Mouse (Mus musculus): ENCODE results near the gene Angel2.
"Not testable (repeated sequence)": the region's sequence is repeated elsewhere in the genome, so short reads cannot be mapped to it uniquely, and the experiment has no call there.

Angel2 gene

DNA sequence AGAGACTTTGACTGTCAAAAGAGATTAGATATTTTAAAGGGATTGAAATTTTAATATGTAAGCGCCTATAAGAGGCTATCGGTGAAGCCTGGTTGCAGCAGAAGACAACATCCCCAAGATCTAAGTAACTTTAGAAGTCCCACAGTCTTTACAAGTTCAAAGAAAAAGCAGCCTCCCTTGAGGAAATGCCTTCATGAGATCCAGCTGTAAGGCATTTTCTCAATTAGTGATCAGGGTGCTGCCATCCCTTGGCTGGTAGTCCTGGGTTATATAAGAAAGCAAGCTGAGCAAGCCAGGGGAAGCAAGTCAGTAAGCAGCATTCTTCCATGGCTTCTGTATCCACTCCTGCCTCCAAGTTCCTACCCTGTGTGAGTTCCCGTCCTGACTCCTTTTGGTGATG is at the start of gene Angel2:
Angel2 (plus strand) TSS at position 301 of the 400 bp plus-strand sequence.
- DNase-seq, result not testable (repeated sequence)

DNA sequence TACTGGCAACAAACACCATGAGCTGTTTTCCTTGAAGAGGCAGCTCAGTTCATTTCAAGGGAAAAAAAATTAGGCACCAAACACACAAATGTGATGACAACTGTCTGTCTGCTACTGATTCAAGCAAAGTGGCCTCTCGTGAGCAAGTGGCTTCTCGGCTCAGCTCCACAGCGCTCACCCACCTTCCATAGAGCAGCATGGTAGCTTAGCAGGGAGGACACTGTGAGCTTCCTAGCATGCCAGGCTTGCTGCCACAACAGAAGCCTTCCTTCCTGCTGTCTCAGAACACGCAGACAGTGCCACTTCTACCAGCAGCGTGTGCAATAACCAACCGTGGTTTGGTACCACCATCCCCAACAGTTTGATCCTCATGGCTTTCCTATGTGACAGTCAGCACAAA is 49.2 kb upstream of the Angel2 start:
- DNase-seq, result no peak

DNA sequence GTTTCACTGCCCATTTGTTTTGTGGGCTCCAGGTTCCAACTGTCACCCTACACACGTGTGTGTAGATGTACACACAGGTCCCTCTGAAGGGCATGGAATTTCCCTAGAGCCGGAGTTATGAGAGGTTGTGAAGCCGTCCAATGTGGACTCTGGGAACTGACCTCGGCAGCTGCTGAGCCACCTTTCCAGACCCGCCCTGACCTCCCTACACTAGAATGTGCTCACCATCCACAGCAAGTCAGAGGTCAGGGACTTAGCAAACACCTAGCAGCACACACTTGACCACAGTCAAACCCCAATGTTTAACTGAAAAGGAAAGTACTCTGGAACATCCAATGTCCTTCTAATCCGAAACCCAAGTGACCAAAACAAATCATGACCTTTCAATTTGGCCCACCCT is 44.3 kb upstream of the Angel2 start:
- no peak for DNase-seq

DNA sequence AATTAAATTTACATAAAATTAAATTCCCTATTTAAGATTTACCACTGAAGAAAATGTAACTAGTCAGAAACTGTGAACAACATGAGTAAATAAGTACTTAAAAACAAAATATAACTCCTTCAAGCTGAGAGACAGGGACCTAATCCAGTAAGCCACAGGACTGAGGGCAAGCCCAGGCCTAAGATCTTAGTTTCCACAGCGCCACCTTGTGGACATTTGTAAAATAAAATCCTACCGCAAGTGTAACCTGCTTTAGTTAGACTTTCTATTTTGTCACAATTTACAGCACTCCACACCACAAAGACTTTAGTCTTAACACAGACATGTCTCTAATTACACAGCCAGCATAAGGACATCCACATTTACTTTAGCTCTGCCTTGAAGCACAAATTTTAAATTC is 43.5 kb upstream of the Angel2 start:
- peak; percentile 13 for DNase-seq

DNA sequence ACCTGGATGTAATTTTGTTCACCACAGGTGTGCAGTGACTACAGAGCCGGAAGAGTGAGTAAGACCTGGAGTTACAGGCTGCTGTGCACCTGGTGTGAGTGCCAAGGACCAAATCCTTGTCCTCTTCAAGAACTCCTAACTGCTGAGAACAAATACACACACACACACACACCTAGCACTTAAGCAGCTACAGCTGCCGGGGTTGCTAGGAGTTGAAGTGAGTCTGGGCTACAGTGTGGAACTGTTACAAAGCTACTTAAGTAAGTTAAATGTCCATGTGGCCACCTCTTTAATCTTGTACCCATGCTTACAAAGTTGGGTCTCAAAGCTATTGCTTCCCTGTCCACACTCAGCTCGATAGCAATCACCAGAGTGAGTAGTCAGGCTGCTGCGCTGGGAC is 38.9 kb upstream of the Angel2 start:
- DNase-seq, result no peak

DNA sequence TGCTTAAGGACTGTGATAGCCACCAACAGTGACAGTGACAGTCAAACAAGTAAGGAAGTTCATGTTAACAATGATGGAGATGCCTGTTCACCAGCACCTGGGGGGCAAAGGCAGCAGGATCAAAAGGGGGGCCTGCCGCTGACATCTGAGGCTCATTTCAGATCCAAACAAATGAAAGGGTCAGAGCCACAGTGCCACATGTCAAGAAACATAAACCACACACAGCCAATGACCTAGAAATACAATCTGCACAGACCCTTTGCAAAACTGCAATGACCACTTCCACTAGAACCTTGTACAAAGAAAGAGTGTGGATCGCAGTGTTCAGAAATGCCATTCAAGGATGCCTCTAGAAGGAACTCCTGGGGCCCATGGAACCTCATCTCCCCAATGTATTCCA is 36.9 kb upstream of the Angel2 start:
- DNase-seq, result no peak

DNA sequence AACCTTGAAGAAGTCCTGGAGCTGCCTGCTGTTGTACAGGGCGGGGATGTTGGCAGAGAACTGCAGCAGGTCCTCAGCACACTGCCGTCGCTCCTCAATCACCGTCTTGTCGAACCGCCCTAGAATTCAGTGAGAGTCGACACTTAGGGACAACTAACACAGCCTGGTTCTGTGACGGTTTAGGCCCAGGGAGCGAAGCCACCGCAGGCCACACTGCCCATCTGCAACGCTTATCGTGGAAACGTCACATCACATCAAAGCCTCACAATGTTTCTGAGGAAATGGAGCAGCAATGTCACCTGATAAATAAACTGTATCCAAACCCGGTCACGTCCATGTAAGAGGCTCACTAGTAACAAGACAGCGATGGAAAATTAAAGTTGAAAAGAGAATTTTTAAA is 36.3 kb upstream of the Angel2 start:
- no peak for DNase-seq

DNA sequence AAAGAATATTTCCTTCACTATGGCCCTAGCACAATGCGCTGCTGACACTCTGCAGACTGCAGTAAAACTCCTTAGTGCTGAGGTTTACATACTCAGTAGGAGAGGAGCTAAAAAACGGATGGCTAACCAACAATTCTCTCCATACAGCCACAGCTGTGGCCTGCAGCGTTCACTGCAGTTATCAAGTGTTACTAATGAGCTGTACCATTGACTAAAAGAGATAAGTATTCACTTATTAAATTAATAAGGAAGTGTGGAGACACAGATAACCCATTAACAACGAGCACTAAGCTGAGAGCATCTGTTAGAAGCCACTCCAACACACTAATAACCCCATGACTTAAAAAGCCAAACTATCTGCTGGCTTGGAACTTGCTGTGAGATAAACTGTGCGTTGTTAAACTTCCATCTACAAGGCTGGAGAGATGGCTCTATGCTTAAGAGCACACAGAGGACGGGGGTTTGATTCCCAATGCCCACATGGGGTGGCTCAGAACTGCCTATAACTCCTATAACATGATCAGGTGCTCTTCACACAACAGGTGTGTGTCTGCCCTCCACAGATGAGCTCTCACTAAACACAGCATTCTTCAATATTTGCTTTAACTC is 31.2 kb upstream of the Angel2 start:
- DNase-seq, result no peak

DNA sequence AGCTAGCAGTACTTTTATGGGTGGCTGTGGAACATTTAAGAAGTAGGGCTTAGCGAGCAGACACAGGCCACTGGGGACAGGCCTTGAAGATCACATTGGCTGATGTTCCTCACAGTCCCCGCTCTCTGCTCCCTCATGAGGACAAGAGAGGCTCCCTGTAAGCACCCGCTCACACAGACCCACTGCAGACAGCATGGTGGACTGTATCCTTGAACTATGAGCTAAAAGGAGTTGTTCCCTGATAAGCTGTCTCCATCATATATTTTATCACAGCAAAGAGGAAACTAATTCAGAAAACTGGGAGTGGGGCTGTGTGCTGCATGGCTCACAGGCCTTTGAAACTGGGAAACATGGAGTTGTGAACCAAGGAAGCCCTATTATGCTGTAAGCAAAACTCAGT is 26.7 kb upstream of the Angel2 start:
- DNase-seq, result no peak

DNA sequence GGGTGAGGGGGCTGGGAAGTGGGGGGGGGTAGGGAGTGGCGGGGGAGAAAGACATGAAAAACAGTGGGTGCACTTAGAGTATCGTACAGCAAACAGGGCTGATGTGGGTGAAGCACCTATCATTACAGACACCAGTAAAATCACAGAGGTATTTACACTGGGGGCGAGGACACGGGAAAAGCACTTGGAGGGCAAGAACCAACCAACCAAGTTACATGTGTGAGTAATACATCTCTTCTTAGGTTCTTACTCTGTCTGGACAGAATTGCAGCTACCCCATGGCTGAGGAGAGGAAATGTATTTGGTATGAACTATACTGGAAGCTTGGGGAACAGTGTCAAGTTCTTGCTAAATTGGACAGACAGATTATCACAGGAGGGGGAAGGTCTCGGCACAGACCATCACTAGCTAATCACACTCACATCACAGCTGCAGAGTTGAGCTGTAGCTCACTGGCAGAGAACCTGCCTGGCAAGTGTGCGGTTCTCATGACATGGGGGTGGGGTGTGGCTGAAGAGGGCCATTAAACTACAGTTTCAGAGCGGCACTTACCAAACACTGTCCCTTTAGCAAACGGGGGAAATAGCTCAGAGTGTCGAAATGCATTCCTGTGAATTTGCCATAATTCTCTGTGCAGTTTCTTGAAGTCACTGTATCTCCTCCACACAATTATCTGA is 25.9 kb upstream of the Angel2 start:
- DNase-seq, result no peak

DNA sequence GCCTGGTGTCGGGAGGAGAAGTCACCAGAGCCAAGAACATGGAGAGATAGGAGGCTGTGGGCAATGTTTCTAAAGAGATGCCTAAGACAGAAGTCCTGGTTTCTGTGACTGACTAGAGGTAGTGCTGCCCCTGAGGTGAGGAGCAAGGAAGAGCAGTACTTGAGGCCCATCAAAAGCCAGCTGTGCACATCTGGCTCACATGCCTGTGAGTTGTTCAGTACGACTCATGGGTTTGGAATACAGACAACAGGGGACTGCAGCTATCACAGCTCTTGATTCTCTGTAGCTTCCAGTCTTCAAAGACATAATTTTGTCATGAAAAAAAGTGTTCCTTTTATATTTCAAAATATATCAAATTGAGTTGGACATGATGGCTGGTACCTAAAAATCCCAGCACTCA is 23.8 kb upstream of the Angel2 start:
- DNase-seq, result no peak

DNA sequence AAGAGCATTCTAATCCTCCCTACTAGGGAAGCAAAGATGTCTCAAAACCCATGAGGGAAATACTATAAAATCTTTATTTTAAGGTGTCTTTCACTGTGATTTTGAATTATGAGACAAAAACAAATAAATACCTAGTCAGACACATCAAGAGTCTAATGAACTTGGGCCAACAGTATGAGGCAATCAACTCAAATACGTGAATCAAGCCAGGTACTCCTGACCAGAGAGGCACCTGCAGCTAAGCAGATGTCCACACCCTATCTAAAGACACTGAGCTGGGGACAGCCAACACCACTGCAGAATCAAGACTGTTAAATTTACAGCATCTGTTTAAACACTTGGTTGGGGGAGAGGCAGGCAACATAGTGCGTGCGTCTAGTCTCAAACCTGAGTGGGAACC is 20.8 kb upstream of the Angel2 start:
- DNase-seq, result no peak

DNA sequence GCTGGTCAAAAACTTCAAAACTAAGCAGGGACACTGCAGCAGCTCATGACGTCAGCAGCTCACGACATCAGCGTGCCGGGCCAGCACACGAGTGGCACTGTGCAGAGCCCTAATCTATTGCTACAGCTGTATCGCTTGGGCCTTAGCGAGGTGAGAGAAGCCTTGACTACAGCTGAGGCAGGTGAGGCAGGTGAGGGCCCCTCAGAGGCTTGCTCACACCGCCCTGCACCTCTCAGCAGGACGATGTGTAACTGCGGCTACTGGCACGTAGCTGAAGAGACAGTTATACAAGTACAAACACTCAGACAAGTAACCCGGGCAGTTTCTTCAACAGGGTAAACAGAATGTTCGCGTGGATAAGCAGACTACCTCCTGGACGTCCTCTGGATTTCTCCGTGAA is 20.2 kb upstream of the Angel2 start:
- no peak for DNase-seq

DNA sequence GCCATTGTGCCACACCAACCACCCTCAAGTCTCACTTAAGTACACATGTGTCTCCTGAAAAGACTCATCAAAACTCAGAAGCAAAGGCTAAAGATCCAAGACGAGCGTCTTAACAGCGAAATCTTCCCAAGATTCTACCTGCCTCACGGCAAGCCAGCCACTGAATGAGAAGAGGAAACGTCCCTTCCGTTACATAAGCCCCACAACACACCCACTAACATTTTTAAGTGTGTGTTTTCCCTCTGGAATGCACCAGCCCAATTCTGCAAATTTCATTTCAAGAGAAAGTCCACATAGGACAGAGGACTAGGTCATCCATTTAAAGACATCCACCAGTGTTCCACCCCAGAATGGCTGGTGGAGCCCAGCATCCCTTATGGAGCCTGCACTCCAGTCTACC is 14.1 kb upstream of the Angel2 start:
- no peak for DNase-seq

DNA sequence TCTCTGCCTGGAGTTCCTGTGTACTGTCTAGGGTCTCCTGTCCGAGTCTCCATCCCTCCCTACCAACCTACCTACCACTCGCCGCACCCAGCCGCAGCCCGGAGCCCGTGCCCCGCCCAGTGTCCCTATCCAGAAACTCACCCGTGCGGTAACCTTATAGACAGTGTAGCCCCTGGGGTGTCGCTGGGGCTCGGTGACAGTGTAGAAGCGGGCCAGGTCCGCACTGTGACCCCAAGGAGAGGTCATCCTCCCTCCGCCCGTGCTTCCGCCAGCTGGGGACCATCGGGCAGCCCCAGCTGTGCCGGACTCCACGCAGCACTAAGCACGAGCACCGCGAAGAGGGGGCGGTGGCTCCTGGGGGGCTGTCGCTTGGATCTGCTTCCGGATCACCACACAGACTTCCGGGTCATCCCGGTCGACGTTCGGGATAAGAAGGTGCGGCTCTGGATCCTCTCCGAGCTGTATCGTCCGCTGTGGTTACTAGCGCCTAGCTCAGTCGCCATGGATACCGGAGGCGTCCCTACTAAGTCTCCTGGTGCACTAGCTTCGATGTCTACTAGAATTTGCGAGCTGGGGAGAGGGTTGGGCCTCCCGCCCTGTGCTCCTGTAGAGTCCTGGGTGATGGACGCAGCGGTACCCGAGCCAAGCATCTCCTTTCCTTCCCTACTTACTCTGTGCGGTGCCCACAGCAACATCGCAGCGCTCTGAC is 13.3 kb upstream of the Angel2 start, which contains the start of gene Rps6kc1:
Rps6kc1 (minus strand) TSS at position 356 of the 709 bp plus-strand sequence.
- DNase-seq, result peak; percentile 84

DNA sequence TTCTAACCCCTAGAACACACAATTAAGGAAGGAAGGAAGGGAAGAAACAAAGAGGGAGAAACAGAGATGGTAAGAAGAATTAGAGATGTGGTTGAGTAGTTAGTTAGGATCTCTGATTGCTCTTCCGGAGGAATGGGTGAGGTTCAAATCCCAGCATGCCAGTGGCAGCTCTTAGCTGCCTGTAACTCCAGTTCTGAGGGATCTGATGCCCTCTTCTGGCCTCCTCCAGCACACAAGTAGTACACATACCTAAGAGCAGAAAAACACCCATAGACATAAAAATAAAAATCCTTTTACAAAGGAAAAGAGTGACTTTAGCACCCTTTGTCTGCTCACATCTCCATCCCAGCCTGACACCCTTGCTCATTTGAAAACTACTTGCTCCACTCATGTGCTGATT is 12.3 kb upstream of the Angel2 start:
- no peak for DNase-seq

DNA sequence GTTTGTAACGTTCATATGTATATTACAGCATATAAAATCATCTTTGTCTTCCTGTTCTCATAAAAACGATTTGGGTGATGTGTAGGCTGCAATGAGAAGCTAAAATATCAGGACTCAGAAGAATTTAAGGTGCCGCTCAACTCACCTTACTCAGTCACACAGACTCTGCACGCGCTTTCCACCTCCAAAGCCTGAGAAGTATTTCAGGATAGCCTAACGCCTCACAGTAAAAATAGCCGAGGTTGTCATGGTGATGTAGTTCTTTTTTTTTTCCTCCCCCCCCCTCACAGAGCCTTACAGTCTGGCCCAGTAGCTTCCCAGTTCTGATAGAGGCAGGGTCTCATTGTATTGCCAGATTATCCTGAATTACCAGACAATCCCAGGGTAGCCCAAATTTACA is 6.0 kb upstream of the Angel2 start:
- DNase-seq, result no peak

DNA sequence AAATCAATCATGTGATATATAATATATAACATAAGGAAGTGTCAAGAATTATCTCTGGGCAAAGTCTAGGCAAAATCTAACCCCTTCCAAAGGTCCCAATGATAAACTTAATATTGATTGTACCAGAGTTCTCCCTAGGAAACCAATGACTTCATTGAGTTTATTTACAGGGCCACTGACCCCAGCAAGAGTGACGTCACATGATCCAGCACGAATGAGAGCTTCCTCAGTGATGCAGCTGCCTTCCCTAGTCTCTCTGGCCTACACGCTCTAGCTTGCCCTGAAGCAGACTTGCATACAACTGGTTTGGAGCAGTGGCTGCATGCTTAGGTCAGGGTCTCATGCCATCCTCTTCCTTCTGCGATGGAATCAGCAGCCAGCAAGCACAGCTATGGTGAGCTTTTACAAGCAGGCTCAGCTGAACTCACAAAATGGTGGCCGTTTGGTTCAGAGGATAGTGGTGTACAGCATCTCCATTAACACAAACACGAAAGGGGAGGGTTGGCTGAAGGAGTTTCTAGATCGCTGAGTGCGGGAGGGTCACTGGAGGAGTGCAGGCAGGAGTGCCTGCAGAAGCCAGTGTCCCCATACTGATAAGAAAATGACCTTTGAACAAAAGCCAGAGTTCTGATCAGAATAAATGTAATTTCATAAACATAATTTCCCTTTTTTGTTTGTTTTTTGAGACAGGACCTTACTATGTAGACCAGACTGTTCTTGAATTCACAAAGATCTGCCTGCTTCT is 5.0 kb upstream of the Angel2 start:
- no peak for DNase-seq

DNA sequence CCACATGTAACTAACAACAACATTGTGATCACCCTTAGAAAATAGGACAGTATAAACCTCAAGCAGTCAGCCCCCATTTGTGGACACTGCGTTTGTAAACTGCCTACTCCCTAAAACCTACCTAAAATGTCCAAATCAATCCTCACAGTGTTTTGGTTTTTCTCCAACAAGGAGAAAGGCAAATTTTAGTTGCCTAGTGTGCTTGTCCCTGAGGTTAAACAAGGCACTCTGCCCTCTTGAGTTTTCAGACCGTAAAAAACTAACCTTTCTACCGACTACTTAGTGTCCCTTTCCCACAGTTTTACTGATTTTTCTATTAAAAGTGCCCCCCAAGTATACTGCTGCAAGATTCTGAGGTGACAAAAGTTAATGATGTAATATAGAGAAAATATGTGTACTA is 2.4 kb downstream of the Angel2 start:
- no peak for DNase-seq

DNA sequence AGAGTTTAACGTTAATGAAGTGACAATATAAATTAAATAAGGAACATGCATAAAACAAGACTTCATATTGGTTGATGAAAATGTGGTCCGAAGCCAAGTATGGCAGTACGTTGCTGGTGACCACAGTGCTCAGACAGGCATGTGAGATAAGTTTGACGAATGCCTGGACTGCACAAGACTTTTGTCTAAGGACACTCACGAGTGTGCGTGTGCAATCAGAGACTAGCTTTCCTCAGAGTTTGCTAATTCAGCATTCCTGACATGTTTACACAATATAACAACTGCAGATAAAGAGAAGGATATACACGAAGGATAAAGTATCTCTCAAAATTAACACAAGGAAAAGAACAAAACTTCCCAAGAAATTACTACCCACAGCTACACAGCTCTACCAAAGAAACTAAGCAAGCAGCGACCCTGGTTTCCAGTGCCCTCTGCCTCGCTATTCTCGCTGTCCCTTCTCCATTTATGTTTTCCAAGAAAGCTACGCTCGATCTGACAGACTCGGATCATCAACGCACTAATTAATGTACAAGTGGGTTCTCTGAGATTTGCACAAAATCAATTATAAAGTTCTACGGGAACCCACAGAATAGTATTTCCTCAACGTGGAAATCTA is 2.9 kb downstream of the Angel2 start:
- peak; percentile 36 for DNase-seq

DNA sequence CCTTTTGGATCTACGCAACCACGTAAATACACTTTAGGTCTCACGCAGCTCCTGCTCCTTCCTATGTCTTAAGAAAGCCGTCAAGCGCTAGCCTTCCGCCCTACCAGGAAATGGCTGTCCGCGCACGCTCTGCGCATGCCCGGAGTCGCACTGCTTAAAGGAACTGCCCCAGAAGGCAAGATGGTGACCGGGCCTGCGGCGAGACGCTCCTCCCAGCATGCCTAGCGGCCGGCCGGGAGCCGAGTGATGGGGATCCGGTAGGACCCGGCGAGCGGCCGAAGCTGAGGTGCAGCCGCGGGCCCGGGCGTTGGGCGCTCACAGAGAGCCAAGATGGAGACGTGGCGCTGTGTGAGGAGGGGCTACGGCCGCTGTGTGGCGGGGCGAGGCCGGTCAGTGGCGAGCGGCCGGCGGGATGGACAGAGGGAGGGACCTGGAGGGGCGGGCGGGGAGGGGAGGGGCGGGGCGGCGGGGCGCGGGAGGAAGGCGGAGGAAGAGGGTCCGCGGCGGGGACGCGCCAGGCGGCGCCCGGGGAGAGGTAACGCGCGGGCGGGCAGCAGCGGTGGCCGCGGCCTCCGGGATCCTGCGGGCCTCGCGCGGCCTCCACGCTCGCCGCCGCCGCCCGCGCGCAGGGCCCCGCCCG is 3.6 kb downstream of the Angel2 start:
- peak; percentile 98 for DNase-seq

DNA sequence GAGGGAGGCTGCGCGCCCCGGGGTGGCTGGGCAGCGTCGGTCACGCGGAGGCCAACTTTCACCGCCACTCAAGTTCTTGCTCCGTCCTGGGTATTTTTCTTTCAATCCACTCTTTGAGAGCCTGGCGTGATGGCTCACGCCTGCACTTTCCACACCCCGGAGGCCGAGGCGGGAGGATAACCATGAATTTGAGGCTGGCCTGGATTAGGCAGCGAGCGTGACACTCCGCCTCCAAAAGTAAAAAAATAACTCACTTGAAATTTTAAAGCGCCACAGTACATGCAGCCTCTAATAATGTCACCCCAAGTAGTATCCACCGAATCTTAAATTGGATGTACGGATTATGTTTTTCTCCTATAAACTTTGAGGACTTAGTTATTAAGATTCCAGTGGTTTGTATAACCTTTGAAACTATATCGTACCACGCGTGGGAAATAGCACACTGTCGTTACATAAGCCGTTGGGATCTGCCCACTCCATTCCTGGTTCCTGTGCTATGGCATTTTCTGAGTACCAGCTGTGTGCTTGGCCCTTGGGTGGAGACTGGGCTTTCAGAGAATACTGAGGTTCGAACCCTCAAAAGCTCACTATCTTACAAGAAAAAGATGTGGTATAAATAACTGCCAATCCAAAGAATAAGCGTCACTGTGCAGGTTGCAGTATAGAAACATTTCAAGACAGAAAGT is 4.2 kb downstream of the Angel2 start:
- peak; percentile 65 for DNase-seq

Measured in cerebellum, adult 9-11 months (tissue).